Mouse (Mus musculus) adrenal gland, postnatal 14 days (tissue): ENCODE data around the gene Gigyf2. TPM values are rescaled to one million over a fixed set of nuclear protein-coding genes. Genes with fewer than 3 reads are reported as not detected.

Experiments
- DNase-seq: peaks from one replicate; pipeline ENCODE4 v3.0.0; 2021; ENCODE audit warnings: mixed read lengths
- total RNA-seq: library from RNA; stranded (reverse); gene quantifications from 2 replicates; pipeline ENCODE4 v1.2.3, GENCODE M21; 2021

The Gigyf2 gene
- total RNA-seq, 1 experiment from 2014 or later: 83.4 TPM

DNA sequence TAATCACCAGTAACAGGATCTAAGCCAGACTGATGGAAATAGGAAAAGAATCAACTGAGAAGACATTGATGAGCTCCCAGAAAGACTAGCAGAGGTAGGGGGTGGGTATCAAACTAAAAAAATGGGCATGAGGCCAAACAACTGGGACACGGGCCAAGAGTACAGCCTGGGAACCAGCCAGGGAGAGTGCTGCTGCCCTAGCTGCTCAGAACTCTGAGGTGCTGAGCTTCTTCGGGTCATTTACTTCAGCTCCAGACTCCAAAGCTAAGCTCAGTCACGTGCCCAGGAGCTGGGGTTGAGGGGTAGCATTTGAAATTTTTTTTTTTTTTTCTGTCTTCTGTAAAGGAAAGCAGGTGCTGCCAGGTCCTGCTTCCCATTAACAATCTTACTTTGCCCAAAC is 10.1 kb upstream of the Gigyf2 start:
- peak; percentile 66 for DNase-seq

GRCm38 (mm10) chr1:87321071-87321470 is 5.7 kb upstream of the Gigyf2 start:
- no peak for DNase-seq

DNA sequence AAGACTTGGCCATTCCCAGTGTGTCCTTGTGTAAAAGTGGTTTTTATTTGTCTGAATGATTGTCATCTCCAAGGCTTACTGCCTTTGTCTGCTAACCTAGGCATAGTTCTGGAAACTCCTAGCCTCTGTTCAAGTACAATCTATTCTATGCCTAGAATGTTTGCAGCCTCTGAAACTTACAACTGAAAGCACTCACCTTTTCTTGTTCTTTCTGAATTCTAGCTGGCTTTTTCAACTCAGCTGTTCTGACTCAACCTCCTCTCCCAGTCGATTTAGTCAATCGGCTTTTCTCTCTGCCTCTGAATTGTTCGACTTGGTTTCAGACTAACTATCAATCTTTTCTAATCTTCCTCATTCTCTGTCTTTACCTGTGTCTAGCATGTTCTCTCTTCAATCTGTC is 4.0 kb upstream of the Gigyf2 start:
- no peak for DNase-seq

GRCm38 (mm10) chr1:87324649-87325048 is 2.1 kb upstream of the Gigyf2 start:
- DNase-seq: no peak

GRCm38 (mm10) chr1:87327165-87327861 is 515 bp downstream of the Gigyf2 start:
- peak; percentile 71 for DNase-seq

GRCm38 (mm10) chr1:87331774-87332173 is 5.0 kb downstream of the Gigyf2 start:
- no peak for DNase-seq

DNA sequence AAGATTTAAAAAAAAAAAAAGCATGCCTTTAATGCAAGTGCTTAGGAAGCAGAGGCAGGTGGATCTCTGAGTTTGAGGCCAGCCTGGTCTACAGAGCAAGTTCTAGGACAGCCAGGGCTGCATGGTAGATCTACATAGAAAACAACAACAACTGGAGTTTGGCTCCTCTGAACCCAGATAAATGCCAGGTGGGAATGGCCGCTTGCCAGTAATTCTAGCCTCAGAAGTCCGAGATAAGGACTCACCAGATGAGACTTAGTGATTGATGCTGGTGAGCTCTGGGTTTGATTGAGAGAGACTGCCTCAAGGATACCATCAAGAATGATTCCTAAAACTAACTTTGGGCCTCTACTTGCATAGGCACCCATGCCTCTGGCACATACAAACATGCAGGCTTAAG is 23.8 kb downstream of the Gigyf2 start:
- peak; percentile 32 for DNase-seq

DNA sequence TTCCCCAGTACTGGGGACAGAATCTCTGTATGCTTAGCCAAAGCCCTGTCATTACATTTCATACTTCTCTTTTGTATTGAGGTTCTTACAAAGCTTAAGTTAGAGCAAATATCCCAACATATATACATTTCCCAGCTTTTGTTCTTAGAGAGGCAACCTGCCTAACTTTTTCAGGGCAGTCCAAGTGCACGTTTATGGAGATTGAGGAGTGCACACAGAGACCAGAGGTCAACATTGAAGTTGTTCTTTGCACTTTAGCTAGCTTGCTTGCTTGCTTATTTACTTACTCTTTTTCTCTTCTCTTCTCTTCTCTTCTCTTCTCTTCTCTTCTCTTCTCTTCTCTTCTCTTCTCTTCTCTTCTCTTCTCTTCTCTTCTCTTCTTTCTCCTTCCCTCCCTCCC is 33.5 kb downstream of the Gigyf2 start:
- no peak for DNase-seq

- DNase-seq: no peak
Observed at GRCm38 (mm10) chr1:87378024-87378560, 51.3 kb downstream of the Gigyf2 start.

- DNase-seq: no peak
Observed at GRCm38 (mm10) chr1:87379919-87380318, 53.1 kb downstream of the Gigyf2 start.

GRCm38 (mm10) chr1:87381152-87381551 is 54.4 kb downstream of the Gigyf2 start:
- DNase-seq: no peak

DNA sequence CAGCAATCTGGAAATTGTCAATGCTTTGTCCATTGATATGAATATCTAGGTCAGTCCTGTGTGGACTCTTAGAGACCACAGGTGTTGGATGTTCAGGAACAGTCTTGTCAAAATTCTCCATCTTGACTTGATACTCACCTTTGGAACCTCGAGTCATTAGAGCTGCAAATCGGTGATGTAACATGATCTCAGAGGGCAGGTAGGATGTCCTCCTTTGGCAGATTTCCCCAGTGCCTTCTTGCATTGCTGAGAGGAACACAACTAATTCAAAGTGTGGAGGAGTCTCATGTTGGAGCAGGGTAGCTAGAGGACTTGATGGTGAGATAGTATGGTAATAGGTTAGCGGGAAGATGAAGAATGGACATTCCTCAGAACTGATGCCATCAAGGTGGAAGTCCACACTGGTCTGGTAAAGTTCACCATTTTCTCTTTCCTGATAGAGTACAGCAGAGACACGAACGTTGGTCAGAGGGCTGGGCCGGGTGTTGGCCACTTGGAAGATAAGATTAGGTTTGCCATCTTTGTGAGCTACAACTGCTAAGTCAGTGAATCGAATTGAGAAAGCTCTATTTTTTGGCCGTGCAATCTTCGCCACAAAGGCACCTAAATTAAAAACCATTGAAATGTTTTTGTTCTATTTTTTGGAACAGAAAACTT is 59.8 kb downstream of the Gigyf2 start:
- no peak for DNase-seq

DNA sequence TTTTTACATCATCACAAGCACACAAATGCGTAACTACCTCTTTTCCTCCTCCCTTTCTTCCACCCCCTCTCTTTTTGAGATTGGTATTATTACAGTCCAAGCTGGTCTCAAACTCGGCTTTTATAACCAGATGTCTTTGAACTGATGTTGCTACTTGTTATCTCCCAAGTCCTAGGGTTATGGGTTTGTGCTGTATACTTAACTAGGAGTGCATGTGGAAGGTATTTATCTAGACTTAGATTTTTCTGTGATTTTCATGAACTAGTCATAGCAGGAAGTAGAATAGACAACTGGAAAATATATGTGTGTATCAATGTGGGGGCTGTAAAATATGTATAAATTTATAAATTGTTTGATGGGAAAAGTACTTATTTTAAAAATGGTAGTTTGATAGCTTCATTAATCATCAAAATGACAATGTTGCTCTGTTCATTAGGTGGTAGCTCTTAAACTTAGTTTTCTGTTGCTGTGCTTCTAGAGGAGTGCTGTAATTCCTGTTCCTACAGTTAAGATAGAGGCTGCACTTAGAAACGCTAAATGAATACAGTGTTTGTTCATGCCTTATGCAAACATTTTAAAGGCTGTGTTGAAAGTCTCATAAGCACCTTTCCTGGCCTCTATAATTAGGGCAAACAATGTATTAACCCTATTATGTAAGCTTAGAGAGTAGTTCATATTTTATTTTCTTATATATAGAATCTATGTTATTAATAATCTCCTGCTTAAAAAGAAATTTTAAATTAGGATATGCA is 66.8 kb downstream of the Gigyf2 start:
- DNase-seq: no peak

DNA sequence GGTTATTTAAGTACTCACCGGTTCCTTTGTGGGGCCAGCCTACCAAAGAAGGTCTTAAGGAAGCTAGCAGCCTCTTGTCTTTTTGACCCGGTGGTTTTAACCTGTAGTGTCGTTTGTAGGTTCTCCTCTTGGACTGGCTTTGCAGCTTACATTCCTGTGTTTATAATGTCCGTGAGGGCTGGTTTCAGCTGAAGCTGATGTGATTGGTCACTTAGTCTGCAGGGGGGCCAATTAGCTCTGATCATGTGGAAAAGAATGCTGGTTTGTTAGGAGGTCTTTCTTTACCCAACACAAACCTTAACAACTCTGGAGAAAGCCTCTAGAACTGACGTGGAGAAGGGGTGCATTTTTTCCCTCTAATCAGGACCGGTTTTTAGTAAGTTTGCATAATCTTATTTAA is 67.8 kb downstream of the Gigyf2 start, which contains the start of gene Kcnj13:
TSS of gene Kcnj13 (minus strand) at position 136 of the 400 bp plus-strand sequence.
- DNase-seq: no peak

DNA sequence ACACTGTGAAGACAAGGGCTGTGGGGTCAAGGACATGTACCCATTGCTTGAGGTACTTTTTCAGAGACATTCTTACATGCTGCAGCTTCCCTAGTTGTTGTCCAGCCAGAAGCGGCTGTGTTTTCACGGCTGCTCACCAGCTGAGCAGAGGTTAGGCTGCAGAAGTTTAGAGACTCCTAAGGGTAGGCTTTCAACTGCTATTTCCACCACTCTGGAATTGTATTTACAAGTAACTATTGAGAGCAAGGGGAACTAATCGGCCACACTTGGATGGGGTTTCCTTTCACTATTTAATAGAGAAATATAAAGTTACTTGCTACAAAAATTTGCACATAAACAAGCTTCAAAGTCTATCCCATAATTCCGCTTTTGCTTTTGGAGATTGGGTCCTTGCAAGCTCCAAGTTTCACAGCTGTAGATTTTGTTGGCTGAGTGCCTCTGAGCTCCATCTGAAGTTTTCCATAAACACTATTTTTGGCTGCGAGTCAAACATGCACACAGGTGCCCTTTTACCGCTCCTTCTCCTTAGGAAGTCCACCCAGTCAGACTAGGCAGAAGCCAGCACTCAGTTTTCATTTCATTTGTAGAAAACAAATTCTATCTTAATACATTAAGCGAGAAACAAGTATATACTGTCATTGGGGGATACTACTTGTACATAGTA is 70.3 kb downstream of the Gigyf2 start:
- DNase-seq: no peak

GRCm38 (mm10) chr1:87404710-87405109 is 77.9 kb downstream of the Gigyf2 start:
- no peak for DNase-seq

DNA sequence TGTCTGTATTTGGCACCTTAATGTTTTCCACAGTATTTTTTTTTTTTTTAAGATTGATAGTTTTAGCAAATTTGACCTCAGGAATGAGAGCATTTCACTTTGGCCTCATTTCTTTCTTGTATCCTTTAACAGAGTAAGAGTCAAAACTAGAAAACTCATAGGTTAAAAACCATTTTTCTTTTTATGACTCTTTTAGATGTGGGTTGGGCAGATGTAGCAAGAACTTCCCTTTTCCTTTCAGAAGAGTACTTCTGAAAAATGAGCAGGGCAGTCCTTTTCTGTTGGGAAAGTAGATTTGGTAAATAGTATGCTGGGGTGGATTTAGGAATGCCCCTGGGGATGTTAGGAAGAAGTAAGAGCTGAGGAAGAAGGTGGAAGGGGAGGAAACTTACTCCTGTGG is 79.2 kb downstream of the Gigyf2 start:
- DNase-seq: no peak

DNA sequence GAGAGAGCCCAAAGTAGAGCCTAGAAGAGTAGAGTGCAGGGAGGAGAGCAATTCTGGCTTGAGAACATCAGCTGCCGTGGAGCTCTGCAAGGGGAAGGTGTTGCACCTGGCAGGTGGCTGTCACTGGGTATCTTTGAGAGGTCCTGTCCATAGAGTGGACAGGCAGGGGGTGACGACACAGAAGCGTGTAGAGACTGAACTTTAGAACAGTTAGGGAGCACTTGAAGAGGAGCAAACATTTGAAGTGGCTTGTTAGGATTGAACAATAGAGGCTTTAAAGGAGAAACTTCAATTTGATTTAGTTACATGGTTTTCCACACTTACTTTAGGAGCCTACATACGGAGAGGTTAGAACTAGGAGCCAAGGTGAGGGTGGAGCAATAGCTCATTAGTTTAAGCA is 82.6 kb downstream of the Gigyf2 start:
- DNase-seq: no peak

DNA sequence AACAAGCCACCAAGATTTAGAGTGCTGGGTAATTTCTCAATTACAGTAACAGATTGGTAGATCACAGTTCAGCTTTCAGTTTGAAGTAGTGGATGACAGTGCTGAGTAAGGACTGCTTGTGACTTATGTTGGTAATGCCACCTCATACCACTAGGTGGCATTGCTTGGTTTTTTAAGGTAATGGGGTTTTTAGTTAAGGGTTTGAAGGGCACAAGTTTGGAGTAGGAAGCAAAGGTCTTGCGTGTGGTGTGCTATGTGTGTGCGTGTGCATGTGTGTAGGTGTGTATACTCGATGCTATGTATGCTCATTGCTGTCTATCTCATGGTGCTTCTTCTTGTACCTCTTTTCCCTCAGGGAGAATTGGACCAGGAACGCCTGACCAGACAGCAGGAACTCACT is 91.9 kb downstream of the Gigyf2 start:
- peak; percentile 11 for DNase-seq

GRCm38 (mm10) chr1:87435125-87435524 is 108.3 kb downstream of the Gigyf2 start:
- no peak for DNase-seq

DNA sequence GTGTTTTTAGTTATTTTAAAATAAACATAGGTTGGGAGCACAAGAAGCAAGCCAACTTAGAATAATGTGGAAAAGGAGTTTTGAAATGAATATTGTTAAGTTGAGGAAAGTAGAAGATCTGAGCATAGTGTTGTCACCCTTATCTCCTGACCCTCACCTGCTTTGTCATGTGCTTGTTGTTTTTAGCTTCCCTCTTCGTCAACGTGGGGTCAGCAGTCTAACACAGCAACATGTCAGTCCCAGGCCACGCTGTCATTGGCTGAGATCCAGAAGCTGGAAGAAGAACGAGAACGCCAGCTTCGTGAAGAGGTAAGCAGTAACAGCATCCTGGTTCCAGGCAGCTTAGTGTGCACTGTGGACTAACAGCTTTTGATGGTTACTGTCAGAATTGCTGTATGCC is 109.8 kb downstream of the Gigyf2 start:
- no peak for DNase-seq
